Mouse (Mus musculus) cerebral cortex, adult 2 months (tissue): Measurements from ENCODE around the gene Medag.

Experiments used
- WGBS: fragments of 180-500 bp; shearing (Covaris S2); methylation state at CpG from one replicate; pipeline ENCODE4 v1.1.7; 2018; 5-methylcytosine and 5-hydroxymethylcytosine counted together

The Medag gene

DNA sequence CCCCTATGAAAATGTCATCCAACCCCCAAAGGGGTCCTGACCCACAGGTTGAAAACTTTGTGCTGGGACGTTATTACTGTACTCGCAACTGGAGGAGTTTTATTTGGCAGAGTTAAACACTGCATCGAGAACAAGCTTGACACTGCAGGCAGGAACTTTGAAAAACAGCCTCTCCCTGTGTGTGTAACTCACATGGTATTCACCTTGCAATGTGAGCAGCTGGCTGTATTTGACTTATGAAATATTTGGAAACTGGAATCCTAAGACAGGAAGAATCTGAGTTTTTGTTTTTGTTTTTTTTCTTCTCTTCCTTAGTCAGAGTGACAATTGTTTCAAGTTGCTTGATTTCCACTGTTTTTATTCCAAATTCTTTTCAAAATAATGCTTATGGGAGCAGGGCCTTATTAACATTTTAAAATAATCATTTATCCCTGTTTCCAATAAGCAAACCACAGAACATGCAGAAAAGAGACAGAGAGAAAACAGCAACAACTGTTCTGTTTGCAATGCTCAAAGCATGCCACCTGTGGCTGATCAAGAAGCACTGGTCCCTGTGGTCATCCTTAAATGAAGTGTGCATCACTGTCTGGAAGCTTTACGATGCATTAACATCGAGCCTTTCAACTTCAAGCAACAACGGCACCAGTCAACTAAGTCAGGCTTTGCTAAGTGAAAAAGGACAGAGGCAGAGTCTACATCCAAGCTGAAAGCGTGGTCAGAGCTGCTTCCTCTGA is 26.2 kb upstream of the Medag start:
- WGBS, result 95% methylated on average over 7 of the region's 7 CpGs

DNA sequence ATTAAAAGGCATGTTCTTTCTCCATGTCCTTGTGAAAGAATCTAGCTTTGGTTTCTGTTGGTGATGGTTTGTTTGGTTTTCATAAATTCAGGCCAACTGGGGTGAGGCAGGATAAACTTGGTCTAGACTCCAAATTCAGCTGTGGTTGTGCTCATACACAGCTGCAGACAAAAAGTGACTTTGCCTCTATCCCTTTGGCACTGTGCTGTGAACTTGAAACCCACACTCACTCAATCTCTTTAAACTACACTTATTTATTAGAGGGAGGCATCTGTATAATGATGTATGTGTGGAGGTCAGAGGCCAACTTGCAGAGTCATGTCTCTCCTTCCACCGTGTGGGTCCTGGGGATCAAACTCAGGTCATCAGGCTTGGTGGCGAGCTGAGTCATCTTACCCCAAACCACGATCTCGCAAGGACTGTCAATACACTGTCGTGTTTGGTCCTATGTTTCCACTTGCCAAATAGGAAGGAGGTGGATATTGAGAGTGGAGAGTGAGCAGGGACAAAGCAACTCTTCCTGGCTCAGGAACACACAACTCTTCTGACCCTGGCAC is 25.2 kb upstream of the Medag start:
- WGBS, result 84% methylated on average over 5 of the region's 5 CpGs

DNA sequence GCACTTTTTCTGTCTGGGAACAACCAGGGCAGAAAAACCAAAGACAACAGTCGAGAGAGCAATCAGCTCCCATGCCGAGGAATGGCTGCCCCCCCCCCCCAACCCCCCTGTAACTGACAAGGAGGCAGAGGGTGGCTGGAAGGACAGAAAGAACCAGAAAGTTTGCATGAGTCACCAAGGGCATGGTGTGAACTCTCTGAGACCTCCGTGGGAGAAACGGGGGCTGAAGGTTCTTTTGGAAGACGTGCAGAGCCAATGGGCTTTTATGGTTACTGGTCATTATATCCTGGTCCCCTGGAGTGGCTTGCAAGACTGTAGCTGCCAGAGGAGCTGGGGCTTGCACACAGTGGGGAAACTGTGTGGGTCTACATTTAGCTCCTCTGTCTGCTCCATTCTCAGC is 22.6 kb upstream of the Medag start:
- WGBS, result 80% methylated on average over 5 of the region's 5 CpGs

DNA sequence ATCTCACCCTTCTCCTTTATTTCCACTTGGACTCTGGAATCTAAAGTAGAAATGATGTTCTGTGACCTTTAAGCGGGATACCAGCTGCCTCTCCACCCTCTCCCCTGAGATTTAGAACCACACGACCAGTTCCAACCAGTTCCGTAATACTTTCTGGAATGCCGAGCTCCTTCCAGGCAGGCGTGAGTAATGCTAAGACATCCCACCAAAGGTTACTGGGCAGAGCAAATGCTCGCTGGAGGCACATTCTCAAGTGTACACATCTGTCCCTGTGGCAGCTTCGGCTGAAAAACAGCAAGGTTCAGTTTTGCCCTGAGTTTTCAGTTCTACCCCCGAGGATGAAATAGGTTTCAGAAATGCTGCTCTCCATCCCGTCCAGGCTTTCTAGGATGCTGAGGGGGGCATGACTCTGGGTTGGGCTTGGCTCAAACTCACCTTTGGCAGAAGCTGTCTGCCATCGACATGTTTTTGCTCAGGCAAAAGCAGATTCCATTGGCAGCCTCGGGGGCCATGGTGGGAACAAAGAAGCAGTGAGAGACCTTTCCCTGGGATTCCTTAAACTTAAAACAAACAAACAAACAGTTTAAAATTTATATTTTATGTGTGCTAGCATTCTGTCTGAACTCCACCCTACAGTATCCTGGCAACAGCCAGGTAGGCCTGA is 21.9 kb upstream of the Medag start:
- WGBS, result 72% methylated on average over 11 of the region's 11 CpGs

DNA sequence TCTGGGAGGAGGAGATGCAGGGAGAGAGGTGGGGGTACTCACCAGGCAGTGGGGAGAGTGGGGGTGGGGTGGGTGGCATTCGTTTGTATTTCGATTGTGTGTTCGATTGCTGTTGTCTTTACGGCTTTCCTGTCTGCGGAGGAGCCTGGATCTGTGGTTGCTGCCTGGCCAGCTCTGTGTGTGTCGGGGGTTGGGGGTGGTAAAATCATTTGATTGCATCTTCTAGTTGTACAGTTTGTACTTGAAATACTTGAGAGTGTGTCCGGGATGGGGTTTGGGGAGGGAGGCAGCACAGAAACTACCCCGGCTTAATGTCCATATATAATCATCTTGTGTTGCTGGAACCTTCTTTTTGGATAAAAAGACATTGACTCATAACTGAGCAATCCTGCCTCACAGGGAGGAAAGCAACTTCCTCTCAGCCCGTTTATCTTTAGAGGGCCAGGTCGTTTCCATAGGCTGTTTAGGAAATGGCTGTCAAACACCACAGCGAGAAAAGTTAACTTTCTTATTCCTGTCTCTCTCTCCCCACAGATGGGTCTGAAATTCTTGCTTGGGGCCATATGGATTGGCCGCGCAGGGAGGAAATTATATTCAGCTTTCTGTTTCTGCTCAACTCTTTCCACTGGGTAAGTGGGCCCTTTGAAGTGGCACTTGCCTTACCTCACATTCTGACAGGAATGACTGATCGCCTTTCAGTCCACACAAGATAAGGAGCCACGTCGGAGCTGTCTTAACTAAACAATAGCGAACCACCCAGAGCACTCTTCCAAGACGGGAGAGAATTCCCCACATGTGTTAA is 19.8 kb upstream of the Medag start:
- WGBS, result 65% methylated on average over 18 of the region's 18 CpGs

DNA sequence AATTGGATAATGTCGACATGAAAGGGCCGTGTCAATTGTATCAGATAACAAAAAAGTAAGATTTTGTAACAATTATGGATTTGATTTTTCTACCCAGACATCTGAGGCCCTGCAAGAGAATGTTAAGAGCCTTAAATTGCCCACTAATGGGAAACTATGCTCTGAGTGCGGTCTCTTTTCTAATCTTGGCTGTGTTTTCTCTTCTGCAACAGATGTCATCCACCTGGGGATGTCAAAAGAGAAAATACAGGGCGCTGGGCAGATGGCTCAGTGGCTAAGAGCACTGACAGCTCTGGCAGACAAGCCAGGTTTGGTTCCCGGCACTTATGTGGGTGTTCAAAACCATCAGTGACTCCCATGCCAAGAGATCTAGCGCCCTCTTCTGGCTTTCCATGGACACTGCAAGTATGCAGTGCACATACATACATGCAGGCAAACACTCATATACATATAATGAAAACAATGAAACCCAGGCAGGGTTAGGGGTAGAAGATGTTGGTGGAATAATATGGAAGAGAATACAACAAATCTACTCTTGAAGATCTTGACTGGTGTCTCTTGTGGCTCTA is 19.0 kb upstream of the Medag start:
- 72% methylated on average over 6 of the region's 6 CpGs for WGBS

DNA sequence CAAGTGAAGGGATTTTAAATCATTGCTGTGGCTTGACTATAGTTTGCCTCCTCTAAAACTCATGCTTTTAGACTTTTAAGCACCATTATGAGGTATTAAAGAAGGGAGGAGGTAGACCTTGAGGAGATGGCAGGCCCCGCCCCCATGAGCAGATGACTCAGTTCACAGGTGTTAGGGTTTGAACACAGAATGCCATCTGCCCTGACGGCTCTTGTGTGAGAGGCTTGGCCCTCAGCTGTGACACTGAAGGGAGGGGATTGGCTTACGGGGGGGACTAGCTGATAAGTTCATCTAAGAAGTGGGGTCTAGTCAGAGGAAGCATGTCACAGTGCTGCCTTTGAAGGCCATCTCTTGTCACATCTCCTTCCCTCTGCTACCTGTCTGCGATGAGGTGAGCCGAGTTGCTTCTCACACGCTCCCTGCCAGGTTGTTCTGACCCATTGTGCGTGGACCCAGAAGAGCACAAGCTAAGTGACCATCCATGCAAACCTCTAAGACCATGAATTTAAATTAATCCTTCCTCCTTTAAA is 10.0 kb upstream of the Medag start:
- WGBS, result 93% methylated on average over 7 of the region's 7 CpGs

DNA sequence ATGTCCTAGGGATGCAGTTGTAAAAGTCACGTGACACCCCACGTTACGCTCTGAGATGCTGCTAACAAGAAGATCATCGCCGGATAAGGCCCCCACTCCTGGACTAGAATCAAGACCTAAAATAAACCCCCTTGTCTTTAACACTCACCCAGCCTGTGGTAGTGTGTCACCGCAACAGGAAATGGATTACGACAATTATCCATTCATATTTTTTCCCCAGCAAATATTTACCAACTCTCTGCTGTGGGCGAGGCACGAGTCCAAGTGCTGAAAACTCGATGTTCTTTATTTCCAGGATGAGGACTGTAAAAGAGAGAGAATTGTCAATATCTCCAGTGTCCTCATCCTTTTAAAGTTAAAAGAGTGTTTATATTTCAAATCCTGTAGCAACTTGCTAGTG is 9.5 kb upstream of the Medag start:
- WGBS, result 78% methylated on average over 10 of the region's 10 CpGs

DNA sequence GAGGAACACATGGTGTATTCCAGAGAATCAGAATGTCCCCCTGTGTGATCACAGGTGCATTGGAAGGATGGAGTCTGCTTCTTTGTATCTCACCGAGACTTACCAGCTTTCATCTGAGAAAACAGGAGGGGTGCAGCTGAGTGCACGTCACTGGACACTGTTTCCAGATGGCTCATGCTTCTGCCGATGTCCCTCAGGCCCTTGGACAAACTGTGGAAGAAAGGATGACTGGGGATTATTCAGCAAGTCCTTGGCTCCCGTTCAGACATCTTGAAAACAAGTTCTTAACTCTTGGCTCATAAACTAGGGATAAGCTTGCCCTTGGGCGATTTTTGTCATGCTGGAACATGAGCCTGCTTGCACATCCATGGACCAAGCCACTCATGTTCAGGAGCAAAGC is 8.2 kb upstream of the Medag start:
- 38% methylated on average over 5 of the region's 5 CpGs for WGBS

DNA sequence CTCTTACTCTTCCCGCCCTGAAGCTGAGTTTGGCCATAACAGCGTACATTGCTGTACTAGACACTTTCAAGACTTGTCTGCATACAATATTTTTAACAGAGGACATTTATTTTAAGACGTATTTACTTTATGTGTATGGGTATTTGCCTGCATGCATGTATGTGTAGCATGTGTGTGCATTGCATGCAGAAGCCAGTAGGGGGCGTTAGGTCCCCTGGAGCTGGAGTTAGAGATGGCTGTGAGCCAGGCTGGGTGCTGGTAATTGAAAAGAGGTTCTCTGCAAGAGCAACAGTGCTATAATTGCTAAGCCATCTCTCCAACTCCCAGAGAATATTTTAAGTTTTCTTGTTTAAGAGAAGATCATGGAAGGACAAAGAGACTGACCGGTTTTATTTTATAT is 6.8 kb upstream of the Medag start:
- 64% methylated on average over 5 of the region's 5 CpGs for WGBS

DNA sequence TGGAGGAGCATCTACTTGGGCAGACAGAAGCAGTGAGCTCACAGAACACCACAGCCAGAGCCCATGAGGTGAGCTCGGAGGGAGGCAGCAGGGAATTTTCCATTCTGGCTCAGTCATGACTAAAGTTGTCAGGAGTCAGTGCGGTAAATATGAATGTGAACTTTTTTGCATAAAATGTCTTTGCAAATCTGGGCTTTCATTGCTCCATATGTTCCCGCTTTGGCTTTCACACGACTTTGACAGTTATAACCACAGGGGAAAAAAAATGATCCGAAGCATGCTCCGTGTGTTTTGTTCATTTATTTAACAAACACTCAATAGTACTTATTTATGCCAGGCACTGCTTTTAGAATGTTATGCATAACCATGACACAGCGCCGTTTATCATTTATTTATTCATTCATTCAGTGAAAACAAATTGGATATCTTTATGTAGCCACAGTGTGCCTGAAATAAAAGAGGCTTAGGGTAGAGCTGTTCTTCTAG is 4.7 kb upstream of the Medag start:
- 42% methylated on average over 8 of the region's 8 CpGs for WGBS

DNA sequence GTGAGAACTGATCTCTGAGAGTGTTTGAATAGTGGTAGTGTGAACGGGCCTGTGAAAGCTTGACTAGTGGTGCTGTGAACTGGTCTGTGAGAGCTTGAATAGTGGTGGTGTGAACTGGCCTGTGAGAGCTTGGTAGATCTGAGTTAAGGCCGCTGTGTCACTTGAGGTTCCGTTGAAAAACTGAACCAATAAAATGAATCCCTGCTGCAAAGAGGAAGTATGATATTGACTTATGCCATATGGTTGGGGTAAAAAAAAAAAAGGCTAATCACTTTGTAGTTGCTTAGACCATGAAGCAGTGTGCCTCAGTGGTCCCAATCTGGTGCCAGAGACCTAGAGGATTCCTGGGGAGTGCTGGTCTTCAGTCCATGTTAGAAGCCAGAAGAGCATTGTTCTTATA is 2.0 kb upstream of the Medag start:
- WGBS, result 84% methylated on average over 3 of the region's 3 CpGs

DNA sequence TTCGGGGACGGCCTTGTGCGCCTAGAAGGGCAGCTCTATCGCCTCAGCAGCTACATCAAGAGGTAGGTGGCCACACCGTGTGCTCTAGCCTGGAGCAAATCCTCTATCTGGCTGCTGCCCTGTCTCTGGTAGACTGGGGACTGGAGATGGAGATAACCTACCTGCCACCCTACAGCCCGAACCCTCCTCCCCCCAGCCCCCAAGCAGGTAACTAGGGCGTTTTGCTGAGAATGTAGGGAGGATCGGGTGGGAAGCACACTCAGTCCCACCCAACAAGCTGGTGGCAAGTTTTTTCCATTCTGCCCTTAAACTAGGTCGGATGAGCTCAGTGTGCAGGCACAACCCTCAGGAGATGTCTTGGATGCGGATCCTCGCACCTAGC is 636 bp downstream of the Medag start:
- WGBS, result 29% methylated on average over 11 of the region's 11 CpGs

DNA sequence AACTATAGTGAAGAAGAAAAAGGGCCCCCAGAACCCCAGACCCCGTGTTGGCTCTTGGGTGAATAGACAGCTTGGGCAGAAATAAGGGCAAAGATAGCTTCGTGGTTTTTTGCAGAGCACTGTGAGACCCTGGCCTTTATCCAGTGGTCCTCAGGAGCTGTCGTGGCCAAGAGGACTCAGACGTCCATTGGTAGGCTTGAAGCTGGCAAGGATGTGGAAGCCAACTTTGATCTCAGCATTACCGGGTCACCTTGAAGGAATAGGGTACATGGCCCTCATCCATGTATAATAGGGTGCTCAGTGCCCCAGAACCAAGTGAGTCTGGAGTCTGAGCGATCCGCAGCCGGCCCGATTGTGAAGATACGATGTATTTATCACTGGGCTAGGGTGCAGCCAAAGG is 1.1 kb downstream of the Medag start:
- WGBS, result 74% methylated on average over 10 of the region's 10 CpGs

DNA sequence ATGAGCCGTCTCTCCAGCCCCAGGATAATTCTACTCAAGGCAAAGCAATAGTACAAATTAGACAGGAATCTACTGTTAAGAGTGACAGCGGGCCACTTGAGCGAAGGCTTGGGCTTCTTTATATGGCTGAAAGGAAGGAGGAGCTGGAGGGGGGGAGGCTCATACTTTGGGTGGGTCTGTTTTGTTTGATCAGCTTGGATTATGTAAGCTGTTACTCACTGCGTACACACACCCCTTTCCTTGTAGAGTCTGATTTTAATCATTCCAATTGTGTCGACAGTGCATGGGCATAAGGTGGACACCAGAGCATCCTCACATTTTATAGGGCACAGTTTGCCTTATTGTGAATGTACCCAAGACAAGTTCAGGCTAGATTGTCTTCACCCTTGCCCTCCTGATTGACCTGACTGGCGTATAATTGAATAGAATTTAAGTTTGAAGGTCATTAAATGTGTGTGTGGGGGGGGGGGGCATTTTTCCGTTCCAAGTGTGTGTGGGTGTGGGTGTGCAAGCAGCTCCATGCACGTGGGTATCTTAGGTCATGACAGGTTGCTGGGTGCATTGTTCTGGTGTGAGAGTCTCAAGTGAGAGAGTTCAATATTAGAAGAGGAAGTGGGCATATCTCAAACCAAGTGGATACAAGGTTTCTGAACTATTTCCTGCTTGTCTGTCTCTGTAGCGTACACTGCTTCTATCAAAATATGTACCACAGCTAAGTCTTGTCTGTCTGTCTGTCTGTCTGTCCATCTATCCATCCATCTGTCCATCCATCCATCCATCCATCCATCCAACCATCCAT is 3.0 kb downstream of the Medag start:
- 85% methylated on average over 9 of the region's 9 CpGs for WGBS

DNA sequence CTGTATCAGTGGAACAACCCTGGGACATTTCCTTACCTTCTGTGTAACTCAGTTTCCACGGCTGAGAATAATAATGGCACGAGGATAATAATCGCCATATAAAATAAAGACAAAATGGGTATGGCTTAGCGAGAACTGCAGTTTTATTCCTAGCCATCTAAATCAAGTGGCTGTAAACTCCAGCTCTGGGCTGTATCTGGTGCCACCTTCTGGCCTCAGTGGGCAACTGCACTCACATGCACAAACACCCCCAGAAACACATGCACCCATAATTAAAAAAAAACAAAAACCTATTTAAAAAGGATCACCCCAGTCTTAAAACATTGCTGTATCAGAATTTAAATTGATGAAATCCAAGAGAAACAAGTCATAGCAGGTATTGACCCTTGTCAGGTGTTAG is 5.8 kb downstream of the Medag start:
- WGBS, result 88% methylated on average over 4 of the region's 4 CpGs

DNA sequence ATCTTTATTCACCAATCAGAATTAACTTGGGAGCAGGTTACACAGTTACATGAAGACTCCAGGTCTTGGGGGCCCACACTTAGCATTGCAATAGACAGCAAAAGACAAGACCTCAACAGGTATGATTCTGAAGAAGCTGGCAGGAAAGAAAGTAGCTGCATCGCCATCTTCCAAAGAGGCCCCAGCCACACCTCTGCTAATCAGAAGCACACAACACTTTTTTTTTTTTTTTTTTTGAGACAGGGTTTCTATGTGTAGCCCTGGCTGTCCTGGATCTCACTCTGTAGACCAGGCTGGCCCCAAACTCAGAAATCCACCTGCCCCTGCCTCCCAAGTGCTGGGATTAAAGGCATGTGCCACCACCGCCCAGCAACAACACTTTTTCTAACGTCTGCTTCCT is 15.0 kb downstream of the Medag start:
- 94% methylated on average over 3 of the region's 3 CpGs for WGBS

DNA sequence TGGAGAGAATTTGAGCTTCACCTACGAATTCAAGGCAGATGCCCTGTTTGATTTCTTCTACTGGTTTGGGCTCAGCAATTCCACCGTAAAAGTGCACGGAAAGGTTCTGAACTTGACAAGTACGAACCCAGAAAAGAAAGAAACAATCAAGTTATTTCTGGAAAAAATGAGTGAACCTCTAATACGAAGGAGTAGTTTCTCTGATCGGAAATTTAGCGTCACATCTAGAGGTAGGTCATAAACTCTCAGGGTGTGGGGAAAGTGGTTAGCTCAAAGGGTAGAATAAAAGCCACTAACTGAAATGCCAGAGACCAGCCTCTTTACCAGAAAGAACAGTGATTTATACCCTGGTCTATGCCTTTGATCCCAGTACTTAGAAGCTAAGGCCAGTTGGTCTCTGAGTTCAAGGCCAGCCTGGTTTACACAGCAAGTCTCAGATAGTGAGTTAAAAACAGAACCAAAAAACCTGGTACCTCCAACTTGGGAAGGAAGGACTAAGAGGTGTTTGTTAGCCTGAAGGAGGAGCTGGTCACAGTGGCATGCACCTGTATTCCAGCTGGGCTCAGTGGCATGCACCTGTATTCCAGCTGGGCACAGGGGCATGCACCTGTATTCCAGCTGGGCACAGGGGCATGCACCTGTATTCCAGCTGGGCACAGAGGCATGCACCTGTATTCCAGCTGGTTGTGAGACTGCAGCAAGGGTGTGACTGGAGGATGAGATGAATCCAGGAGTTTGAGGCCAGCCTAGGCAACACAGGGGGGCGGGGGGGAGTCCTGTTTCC is 15.9 kb downstream of the Medag start:
- 96% methylated on average over 8 of the region's 8 CpGs for WGBS

DNA sequence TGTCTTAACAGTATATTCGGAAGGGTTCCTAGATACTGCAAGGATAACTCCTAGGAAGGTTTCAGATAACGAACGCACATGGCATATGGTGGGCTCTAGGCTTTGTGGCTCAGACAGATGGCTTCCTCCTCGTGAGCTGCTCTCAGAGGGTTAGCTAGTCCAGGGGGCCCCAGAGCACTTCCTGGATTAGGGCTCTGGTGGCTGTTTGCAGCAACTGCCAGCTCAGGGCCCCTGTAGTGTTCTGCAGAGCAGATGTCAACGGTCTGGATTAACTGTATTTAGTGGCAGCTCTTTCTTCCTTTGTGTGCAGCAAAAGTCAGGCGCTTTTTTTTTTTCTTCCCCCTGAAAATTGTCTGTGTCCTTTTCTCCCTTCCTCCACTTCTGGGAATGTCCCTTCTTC is 16.8 kb downstream of the Medag start:
- 35% methylated on average over 6 of the region's 6 CpGs for WGBS

DNA sequence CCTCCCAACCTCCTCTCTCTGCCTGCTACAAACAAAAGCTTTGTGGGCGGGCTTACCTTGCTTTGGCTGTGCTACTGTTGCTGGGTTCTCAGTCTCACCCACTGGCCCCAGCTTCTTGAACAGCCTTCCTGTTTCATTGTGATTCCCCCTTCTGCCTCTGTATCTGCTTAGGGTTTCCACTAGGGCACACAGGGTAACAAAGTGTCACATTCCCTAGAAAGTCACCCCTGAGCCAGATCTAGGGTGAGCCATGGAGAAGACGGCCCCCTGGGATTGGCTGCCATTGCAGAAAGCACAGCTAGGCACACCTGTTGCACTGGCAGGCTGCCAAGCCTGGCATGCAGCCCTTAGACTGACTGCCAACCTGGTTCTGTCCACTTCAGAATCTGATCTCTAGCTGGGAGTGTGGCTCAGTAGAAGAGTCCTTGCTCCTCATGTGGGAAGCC is 17.3 kb downstream of the Medag start:
- 62% methylated on average over 2 of the region's 2 CpGs for WGBS
